Mouse (Mus musculus) thymus, postnatal 0 days (tissue): ENCODE data around the gene Tyw1. TPM values are rescaled to one million over a fixed set of nuclear protein-coding genes. Genes with fewer than 3 reads are reported as not detected.

Source experiments
- DNase-seq: peaks from one replicate; pipeline ENCODE4 v3.0.0-alpha.2; 2015; ENCODE audit warnings: low spot score
- polyA plus RNA-seq: library from polyadenylated mRNA; unstranded; fragments of >200 nt; fragmentation: Nextera tagmentation; extraction: Ambion mirVana; gene quantifications from 2 replicates; pipeline ENCODE4 v1.2.1, GENCODE M21; 2015

Gene Tyw1
- polyA plus RNA-seq, 1 experiment from 2014 or later: 25.2 TPM

- no peak for DNase-seq
These were observed 59.5 kb downstream of the Tyw1 start for GRCm38 (mm10) chr5:130314926-130315325.

- DNase-seq: no peak
These were observed 60.9 kb downstream of the Tyw1 start for GRCm38 (mm10) chr5:130316321-130316720.

GRCm38 (mm10) chr5:130319783-130320182, 64.4 kb downstream of the Tyw1 start:
- no peak for DNase-seq

- DNase-seq: no peak
These were observed 65.1 kb downstream of the Tyw1 start for GRCm38 (mm10) chr5:130320485-130320884.

GRCm38 (mm10) chr5:130325486-130325885, 70.1 kb downstream of the Tyw1 start:
- no peak for DNase-seq

- DNase-seq: no peak
These were observed 72.3 kb downstream of the Tyw1 start for GRCm38 (mm10) chr5:130327615-130328263.

GRCm38 (mm10) chr5:130328366-130328765, 72.9 kb downstream of the Tyw1 start:
- DNase-seq: no peak

GRCm38 (mm10) chr5:130329889-130330288, 74.5 kb downstream of the Tyw1 start:
- no peak for DNase-seq

- DNase-seq: no peak
These were observed 75.4 kb downstream of the Tyw1 start for GRCm38 (mm10) chr5:130330801-130331200.

- DNase-seq: no peak
These were observed 75.8 kb downstream of the Tyw1 start for GRCm38 (mm10) chr5:130331206-130331605.

GRCm38 (mm10) chr5:130333566-130333965, 78.1 kb downstream of the Tyw1 start:
- DNase-seq: no peak

- DNase-seq: no peak
These were observed 78.6 kb downstream of the Tyw1 start for GRCm38 (mm10) chr5:130333971-130334370.

- DNase-seq: no peak
These were observed 80.0 kb downstream of the Tyw1 start for GRCm38 (mm10) chr5:130335462-130335861.

- DNase-seq: no peak
These were observed 85.2 kb downstream of the Tyw1 start for GRCm38 (mm10) chr5:130340656-130341055.

GRCm38 (mm10) chr5:130344999-130345398, 89.6 kb downstream of the Tyw1 start:
- no peak for DNase-seq

- DNase-seq: no peak
These were observed 90.5 kb downstream of the Tyw1 start for GRCm38 (mm10) chr5:130345871-130346270.

GRCm38 (mm10) chr5:130355223-130355622, 99.8 kb downstream of the Tyw1 start:
- no peak for DNase-seq

GRCm38 (mm10) chr5:130363111-130363510, 107.7 kb downstream of the Tyw1 start:
- DNase-seq: no peak

- no peak for DNase-seq
These were observed 108.4 kb downstream of the Tyw1 start for GRCm38 (mm10) chr5:130363773-130364172.

GRCm38 (mm10) chr5:130368236-130368635, 112.8 kb downstream of the Tyw1 start:
- no peak for DNase-seq

GRCm38 (mm10) chr5:130369237-130369636, 113.8 kb downstream of the Tyw1 start, which contains the start of gene Caln1:
TSS of gene Caln1 (plus strand) at chr5:130369455.
- no peak for DNase-seq

GRCm38 (mm10) chr5:130375411-130375810, 120.0 kb downstream of the Tyw1 start:
- no peak for DNase-seq

- no peak for DNase-seq
These were observed 128.9 kb downstream of the Tyw1 start, which contains the start of gene A330070K13Rik for GRCm38 (mm10) chr5:130384222-130384912. TSS of gene A330070K13Rik (minus strand) at chr5:130384631.
